Mouse (Mus musculus) right cerebral cortex, postnatal 14 days (tissue): ENCODE results near the gene Ajap1.
A peak's percentile ranks its signal among the peaks of the same experiment; 100 is the strongest.

ENCODE experiments used
- DNase-seq: peaks from one replicate; pipeline ENCODE4 v3.0.0; 2022

The Ajap1 gene

GRCm38 (mm10) chr4:153482459-153483338, at the start of gene Ajap1:
Gene Ajap1, minus strand, starts transcription at chr4:153482811.
- DNase-seq = peak; percentile 72

GRCm38 (mm10) chr4:153530536-153530935, 47.9 kb upstream of the Ajap1 start:
- no peak for DNase-seq

- no peak for DNase-seq
These were observed 39.0 kb upstream of the Ajap1 start for GRCm38 (mm10) chr4:153521601-153522000.

- no peak for DNase-seq
These were observed 37.3 kb upstream of the Ajap1 start for GRCm38 (mm10) chr4:153519888-153520287.

- DNase-seq = no peak
These were observed 36.7 kb upstream of the Ajap1 start for GRCm38 (mm10) chr4:153519289-153519688.

GRCm38 (mm10) chr4:153515786-153516185, 33.2 kb upstream of the Ajap1 start:
- DNase-seq = no peak

- DNase-seq = no peak
These were observed 31.5 kb upstream of the Ajap1 start for GRCm38 (mm10) chr4:153514071-153514470.

- DNase-seq = no peak
These were observed 28.9 kb upstream of the Ajap1 start for GRCm38 (mm10) chr4:153511530-153511929.

GRCm38 (mm10) chr4:153501936-153502335, 19.3 kb upstream of the Ajap1 start:
- DNase-seq = no peak

- no peak for DNase-seq
These were observed 9.8 kb upstream of the Ajap1 start for GRCm38 (mm10) chr4:153492444-153492843.

- DNase-seq = no peak
These were observed 6.5 kb upstream of the Ajap1 start for GRCm38 (mm10) chr4:153489116-153489515.

GRCm38 (mm10) chr4:153485913-153486312, 3.3 kb upstream of the Ajap1 start:
- no peak for DNase-seq

- peak; percentile 83 for DNase-seq
These were observed 1.8 kb upstream of the Ajap1 start for GRCm38 (mm10) chr4:153484392-153484791.

GRCm38 (mm10) chr4:153481361-153482234, 1.0 kb downstream of the Ajap1 start:
- DNase-seq = no peak

GRCm38 (mm10) chr4:153480551-153481262, 1.9 kb downstream of the Ajap1 start:
- DNase-seq = peak; percentile 70

GRCm38 (mm10) chr4:153479144-153479543, 3.5 kb downstream of the Ajap1 start:
- no peak for DNase-seq

GRCm38 (mm10) chr4:153473480-153474252, 8.9 kb downstream of the Ajap1 start:
- no peak for DNase-seq

GRCm38 (mm10) chr4:153469712-153470111, 12.9 kb downstream of the Ajap1 start:
- no peak for DNase-seq

GRCm38 (mm10) chr4:153459934-153460333, 22.7 kb downstream of the Ajap1 start:
- DNase-seq = peak; percentile 56

GRCm38 (mm10) chr4:153459503-153459902, 23.1 kb downstream of the Ajap1 start:
- no peak for DNase-seq

- no peak for DNase-seq
These were observed 23.8 kb downstream of the Ajap1 start for GRCm38 (mm10) chr4:153458821-153459220.

GRCm38 (mm10) chr4:153453496-153453895, 29.1 kb downstream of the Ajap1 start:
- no peak for DNase-seq
